Mouse (Mus musculus) hematopoietic stem cell, adult 5-6 weeks (primary cell): ENCODE measurements around the gene Rap1a. TPM values are rescaled to one million over a fixed set of nuclear protein-coding genes. Genes with fewer than 3 reads are reported as not detected.

Source experiments
- ATAC-seq, 2 experiments: fragments of 125-278 bp in 1 of 2; replicated peaks in 1 of 2; 2 replicates each; pipeline ENCODE4 v1.8.0; 2016 to 2017; ENCODE audit warnings: inconsistent platforms in 2 of 2, mild to moderate bottlenecking in 2 of 2, moderate number of reproducible peaks in 2 of 2, low read depth in 1 of 2, moderate TSS enrichment in 1 of 2; ENCODE audit not compliant: low FRiP score in 2 of 2, poor library complexity in 2 of 2, severe bottlenecking in 2 of 2, insufficient read depth in 1 of 2, low TSS enrichment in 1 of 2
- total RNA-seq: library from RNA; stranded (forward); fragments of 172-1452, 232-1000 nt; gene quantifications from 2 replicates; pipeline ENCODE4 v1.2.3, GENCODE M21; 2017

Gene Rap1a
- total RNA-seq, 1 experiment from 2014 or later, result 153 TPM

DNA sequence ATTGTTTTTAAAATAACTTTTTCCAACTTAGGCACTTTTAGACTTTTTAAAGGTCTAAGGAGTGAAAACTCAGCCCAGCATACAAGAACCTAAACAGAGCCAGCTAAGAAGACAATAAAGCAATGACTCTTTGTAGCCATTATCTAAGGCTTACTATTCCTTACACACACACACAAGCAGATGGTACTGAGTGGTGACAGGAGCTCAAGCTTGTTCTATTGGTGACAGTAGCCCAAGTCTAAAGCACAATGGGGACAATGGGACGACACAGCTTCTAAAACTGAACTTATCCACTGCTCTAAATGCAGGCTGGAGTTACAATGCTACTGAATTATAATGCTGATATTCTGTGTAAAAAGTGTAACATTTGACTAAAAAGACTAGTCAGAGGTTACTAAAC lies 17.3 kb downstream of the Rap1a start:
- no peak for ATAC-seq

DNA sequence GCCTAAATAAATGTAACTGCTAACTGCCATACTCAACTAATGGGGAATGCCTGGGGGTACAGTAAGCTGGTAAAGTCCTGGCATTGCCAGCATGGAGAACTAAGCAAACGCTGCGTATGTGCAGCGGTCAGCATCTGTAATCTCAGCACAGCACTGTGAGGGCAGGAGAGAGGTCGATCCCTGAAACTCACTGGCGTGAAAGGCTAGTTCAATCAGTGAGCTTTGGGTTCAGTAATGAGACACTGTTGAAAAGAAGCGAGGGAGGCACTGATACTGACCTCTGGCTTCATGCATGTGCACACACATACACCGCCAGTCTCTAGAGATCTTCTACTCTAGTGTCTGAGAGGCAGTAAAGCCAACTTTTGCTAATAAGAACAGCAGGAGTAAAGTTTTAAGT lies 18.7 kb downstream of the Rap1a start:
- ATAC-seq, result no peak

DNA sequence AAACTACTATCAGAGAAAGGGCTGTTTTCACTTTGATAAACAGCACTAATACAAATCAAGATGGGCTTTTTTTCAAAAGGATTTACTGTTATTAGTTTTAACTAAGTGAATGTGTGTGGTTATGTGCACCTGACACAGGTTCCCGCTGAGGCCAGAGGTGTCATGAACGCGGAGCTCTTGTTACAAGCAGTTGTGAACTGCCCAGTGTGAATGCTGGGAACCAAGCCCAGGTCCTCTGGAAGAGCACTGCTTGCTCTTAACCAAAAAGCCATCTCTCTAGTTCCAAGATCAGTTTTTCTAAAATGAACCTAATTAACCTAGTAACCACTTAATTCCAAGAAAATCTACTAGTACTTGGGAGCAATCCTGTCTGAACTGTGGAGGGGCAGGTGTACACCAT lies 23.1 kb downstream of the Rap1a start:
- no peak for ATAC-seq

DNA sequence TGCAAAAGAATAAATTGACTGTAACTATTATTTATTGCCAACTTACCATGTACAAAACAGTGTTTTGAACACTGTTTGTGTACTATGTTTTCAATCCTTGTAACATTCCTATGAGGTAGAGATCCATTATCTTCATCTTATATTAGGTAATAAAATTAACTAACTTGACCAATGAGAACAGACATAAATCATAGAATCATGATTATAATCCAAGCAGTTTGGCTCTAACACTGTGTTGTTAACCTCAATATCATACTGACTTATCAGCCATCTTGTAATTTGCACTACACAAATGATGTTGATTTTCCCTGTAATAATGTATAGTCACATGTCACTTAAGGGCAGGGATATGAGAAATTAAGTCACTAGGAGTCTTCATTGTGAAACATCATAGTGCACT lies 26.6 kb downstream of the Rap1a start:
- ATAC-seq, result no peak

DNA sequence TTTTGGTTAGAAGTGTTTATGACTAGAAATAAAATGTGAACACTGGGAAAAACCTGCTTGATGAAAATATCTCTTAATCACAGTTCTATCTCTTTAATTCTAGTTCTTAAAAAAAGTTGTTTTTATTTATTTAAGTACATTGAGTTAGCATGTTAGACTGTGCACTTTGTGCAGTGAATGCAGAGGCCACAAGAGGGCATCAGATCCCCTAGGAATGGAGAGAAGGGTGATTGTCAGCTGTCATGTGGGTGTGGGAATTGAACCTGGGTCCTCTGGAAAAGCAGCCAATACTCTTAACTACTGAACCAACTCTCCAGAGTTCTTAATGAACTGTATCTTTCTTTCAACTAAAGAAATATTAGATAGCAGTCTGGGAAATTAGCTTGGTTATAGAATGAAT lies 29.6 kb downstream of the Rap1a start:
- no peak for ATAC-seq

DNA sequence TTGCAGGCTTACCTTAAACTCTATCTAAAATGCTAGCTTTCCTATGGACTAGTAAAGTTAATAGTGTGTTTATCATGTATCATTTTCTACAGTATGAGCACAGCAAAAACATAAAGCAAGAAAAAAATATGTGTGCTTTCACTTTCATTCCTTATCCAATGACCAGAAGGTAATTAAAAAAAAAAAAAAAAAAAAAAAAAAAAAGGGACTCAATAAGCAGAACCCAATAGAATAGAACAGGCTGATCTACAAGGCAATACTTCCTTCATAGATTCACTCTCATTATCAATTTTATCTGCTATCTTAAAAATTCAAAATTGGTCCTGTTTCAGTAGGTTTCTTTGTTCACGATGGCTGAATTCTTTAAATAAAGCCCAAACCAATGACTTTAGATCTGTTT lies 30.3 kb downstream of the Rap1a start:
- no peak for ATAC-seq

DNA sequence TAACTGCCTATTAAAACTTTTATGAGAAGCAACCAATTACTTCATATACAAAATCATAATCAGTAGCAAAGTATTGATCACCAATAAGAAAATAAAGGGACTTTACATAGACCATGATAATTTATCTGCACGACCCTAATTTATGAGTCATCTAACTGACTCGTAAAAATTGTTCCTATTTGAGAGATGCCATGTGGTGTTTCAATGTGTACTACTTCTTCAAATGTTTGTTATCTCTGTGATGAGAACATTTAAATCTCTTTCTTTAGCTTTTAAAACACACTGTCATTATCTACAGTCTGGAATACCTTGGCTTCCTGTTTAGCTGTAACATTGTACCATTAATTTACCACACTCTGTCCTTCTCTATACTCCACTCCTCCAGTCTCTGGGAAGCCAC lies 31.8 kb downstream of the Rap1a start:
- no peak for ATAC-seq

DNA sequence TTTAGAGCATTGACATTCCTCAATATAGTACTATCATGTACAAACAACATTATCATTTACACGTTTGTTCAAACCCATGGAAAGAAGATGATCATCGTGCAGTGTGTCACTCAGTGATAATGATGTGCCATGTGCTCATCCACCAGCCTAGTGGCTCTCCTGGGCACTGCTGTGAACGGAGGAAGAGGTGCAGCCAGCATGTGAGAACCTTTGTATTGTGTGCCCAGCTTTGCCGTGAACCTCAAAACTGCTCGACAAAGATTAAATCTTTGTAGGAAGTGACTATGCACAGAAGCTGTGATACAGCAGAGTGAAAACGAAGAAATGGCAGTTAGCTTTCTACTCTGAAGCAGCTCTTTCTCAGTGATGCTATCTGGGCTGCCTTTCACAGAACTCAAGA lies 32.6 kb downstream of the Rap1a start:
- ATAC-seq, result peak; percentile 88 to 90

DNA sequence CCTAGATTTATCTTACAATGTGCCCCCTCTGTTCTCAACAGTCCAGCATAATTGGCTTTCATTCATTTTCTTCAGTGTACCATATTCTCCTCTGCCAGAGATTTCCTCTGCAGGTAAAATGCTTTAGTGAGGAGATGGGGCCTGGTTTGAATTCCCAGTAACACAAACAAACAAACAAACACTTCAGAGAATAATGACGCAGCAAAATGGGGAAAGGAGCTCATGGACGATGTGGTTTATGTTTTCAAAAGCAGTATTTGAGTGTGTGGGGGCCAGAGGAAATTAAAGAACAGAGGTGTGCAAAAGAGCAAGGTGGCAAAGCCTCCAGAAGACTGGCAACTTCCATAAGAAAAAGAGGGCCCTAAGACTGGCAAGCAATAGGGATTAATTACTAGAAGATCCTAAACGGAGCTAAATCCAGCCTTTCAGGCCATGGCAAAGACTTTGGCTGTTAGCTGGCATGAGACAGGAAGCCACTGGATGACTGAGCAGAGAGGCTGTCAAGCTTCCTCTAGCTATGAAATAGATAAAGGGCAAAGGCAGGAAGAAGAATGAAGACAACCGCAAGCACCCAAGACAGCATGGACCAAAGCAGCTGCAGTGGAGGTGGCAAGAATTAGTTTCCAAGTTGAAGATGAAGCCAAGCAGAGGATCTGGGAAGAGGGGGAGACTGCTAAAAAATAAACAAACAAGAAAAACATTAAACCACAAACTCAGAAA lies 37.8 kb downstream of the Rap1a start:
- peak; percentile 55 to 66; a peak in 2 of 4 replicates for ATAC-seq

DNA sequence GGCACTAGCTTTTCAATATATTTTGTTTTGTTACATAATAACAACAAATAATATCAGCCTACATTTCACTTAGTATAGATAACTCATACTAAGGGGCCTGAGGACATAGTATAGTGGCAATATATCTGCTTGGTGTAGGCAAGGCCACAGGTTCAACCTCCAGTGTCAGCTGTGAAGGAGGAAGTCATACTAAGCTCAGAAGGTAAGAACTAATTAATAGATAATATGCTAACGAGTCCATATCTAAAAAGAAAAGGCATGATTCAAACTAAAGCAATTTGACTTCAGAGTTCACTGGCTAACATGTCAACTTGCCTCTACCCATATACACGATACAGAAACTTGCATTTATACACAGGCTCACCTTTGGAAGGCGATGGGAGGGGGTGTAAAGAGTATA lies 41.1 kb downstream of the Rap1a start:
- no peak for ATAC-seq

DNA sequence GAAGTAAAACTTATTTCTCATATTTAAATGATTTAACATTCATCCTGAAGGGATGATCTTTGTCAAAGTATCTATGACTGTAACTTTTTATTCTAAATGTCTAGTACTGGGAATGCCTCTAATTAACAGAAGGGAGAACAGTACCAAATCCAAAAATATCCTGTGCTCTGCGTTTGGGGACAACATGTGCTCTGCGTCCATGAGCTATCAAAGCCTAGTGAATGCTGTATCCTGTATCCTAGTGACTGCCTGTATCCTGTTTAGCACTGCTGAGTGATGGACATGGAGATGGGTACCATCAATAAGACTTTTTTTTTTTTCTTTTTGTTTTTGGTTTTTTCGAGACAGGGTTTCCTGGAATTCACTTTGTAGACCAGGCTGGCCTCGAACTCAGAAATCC lies 42.5 kb downstream of the Rap1a start:
- no peak for ATAC-seq

DNA sequence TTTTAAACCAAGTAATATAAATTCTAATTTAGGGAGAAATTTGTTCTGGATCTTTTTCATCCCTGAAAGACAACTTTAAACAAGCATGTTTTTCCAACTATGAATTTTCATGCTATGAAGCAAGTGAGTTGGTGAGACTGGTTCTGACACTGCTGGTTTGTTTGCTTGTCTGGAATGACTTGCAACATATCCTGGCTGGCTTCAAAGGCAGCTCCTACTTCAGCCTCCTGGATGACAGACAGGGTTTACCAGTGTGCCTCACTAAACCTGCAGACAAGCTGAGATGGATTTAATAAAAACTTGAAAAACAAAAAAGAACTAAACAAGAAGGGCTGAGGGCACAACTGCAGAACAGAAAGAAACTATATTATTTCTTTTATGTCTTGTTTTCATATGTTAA lies 43.0 kb downstream of the Rap1a start:
- no peak for ATAC-seq

DNA sequence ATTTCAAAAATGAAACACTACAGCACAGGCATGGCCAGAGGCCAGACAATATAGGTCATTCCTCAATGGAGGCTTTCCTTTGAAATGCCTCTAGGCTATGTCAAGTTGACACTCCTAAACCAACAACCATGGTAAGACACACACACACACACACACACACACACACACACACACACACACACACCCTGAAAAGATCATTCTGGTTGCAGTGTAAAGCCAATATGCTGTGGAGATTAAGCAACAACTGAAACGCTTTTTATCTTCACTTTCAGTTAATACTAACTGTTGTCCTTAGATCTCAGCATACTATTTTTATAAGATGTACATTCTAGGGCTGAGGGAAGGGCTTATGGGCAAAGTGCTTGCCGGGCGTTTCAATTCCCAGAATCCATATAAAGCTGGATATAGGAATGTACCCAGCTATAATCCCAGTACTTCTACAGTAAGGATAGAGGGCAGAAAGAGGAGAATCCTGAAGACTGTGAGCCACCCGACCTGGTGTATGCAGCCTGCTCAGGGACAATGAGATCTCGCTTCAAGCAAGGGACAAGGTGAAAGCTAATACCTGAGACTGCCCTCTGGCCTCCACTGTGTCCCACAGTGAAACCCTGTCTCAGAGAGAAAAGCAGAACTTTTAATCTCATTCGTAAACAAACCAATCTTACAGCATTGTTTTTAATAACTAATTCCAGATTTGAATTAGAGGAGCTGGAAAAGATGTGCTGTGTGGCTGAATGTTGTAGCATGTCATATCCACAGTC lies 43.6 kb downstream of the Rap1a start:
- 0 out of 4 replicates have a peak, but pooled peaks of 1 of the 2 experiments have one; percentile 14 for ATAC-seq

DNA sequence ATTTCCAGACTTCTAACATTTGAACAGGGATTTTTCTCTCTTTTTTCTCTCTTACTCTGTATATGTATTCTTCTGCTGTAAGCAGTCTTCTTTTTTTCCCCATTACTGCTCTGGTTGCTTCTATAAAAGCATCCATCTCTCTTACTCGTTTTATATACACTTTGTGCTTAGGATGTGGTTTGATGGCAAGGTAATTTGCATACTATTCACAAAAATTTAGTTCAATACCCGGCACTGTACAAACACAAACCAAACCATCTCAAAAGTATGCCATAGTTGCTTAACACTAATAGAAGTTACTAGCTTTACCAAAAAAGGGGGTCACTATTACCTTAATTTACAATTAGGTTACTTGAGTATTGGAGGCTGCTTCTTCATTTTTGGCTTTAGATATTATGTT lies 44.6 kb downstream of the Rap1a start:
- no peak for ATAC-seq

DNA sequence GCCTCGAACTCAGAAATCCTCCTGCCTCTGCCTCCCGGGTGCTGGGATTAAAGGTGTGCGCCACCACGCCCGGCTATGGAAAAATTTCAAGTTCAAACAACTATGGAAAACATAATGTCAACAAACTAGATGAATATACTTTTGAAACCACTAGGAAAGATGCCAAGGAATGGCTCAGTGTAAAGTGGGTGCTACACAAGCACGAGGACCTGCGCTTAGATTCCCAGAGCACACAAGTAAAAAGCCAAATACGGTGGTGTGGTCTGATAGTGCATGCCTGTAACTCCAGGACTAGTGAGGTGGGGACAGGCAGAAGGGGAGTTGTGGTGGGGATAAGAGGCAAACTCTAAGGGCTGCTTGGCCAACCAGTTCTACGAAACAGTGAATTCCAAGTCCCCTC lies 46.0 kb downstream of the Rap1a start:
- no peak for ATAC-seq

DNA sequence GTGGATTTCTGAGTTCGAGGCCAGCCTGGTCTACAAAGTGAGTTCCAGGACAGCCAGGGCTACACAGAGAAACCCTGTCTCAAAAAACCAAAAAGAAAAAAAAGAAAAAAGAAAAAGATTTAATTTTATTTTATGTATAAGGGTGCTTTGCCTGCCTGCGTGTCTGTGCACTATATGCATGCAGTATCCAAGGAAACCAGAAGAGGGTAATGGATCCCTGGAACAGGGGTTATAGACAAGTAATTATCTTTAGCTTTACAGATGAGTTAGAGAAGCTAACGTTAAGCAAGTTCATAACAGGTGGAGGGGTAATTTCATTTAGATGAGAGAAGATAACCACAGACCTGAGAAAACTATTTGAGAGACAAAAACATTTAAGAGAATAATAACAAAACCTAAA lies 47.0 kb downstream of the Rap1a start:
- ATAC-seq, result no peak

DNA sequence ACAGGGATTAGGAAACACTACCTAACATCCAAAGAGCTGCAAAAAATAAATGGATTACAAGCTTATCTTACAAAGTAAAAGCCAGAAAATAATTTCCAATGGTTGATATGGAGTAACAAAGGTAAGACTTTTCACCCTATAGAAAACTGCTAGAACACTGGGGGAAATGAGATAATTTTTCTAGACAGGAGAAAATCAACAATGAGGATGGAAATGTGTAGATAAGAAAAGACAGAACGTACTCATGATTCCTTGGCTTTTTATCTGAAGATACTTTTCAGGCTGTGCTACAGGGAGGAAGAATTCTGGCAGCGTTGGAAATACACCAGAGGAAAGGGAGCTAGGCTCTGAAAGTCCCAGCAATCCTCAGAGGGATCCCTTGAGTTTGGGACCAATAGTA lies 50.3 kb downstream of the Rap1a start:
- no peak for ATAC-seq

DNA sequence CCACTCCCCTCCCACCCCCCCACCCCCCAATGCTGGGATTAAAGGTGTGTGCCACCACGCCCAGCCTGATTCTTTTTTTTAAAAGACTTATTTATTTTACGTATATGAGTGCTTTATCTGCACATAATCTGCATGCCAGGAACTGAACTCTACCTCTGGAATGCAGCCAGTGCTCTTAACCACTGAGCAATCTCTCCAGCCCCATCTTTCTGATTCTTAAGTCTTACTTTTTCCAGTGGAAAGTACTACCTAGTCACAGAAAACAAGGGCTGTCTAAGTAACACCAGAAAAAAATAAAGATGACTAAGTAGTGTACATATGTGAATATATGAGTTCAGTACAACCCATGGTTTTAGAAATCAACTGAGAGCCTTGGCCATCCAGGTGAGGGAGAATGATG lies 54.6 kb downstream of the Rap1a start:
- no peak for ATAC-seq

DNA sequence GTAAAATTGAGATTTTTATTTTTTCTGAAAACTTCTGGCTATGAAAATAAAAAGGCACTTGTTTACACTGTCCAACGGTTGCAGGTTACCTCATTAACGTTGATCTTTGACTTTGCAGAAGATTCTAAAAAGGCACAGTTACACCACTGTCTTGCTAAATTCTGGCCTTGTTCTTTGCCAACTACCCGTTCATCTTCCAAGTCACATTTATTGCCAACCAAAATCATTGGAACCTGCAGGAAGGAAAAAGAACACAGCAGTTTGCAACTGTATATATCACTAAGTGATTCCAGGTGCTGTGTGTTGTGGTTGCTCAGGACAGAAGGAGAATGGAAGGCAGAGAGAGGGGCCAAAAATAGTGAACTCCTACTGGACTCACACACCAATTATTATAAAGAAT lies 63.5 kb downstream of the Rap1a start:
- ATAC-seq, result no peak
